8 mouse cellular contexts compared by ENCODE assay signal in genomic region chr2:156613541-156614257, GRCm38 (mm10). TPM values are rescaled to one million over a fixed set of nuclear protein-coding genes. Genes with fewer than 3 reads are reported as not detected.
DNase-seq lines count a peak whose midpoint lies in the region; ATAC-seq and TF ChIP-seq lines count a peak whose summit lies in the region.

Gene Dlgap4, plus strand, starts transcription at chr2:156613705.

- H3K79me2 ChIP-seq in liver, adult 2 months (ENCODE audit: control insufficient read depth, insufficient read depth, low read length): no peaks in the 10 kb centered on the region

- no peak within 1 kb of the TSS for H3K9ac ChIP-seq in liver, adult 2 months (ENCODE audit: low read depth, low read length)
- H3K9ac ChIP-seq in heart, embryonic 11.5 days (ENCODE audit: low read depth, low read length): peak within 1 kb of the TSS; percentile 52; the same call in 1 of the 2 replicates
- H3K9ac ChIP-seq in midbrain, embryonic 11.5 days (ENCODE audit: low read length): peak within 1 kb of the TSS; percentile 77

- no peak for ATAC-seq in activated CD4-positive, CD25-positive, alpha-beta regulatory T cell, adult 4 months
- peak; percentile 52; the same call in 1 of the 2 replicates for ATAC-seq in heart, embryonic 11.5 days (replicated peaks; ENCODE audit: insufficient number of reproducible peaks, low FRiP score, low TSS enrichment)
- peak; percentile 78 for ATAC-seq in midbrain, embryonic 11.5 days (ENCODE audit: low FRiP score)

- no peaks in the 10 kb centered on the region for H3K36me3 ChIP-seq in liver, adult 2 months (ENCODE audit: control insufficient read depth, insufficient read depth, low read length)
- H3K36me3 ChIP-seq in heart, embryonic 11.5 days (ENCODE audit: control insufficient read depth, insufficient read depth, low read length): no peaks in the 10 kb centered on the region
- H3K36me3 ChIP-seq in midbrain, embryonic 11.5 days (ENCODE audit: control insufficient read depth, insufficient read depth, low read length): no peaks in the 10 kb centered on the region

- TF ChIP-seq POLR2A in liver, adult 2 months (IDR thresholded peaks at IDR 0.05; ENCODE audit: extremely low read depth, insufficient read depth, low read length): no peak

- H3K27me3 ChIP-seq in liver, adult 2 months (ENCODE audit: control insufficient read depth, insufficient read depth, low read length): peaks cover 25% of the 10 kb centered on the region
- H3K27me3 ChIP-seq in heart, embryonic 11.5 days (ENCODE audit: control insufficient read depth, insufficient read depth, low read length): peaks cover 79% of the 10 kb centered on the region
- H3K27me3 ChIP-seq in midbrain, embryonic 11.5 days (ENCODE audit: control insufficient read depth, insufficient read depth, low read length): peaks cover 29% of the 10 kb centered on the region

- H3K9me3 ChIP-seq in heart, embryonic 11.5 days (replicated peaks; ENCODE audit: control insufficient read depth, low read length): no peaks in the 10 kb centered on the region
- no peaks in the 10 kb centered on the region for H3K9me3 ChIP-seq in midbrain, embryonic 11.5 days (ENCODE audit: control insufficient read depth, low read length)

- peak within 1 kb of the TSS; percentile 36; the same call in 1 of the 2 replicates for H3K4me3 ChIP-seq in liver, adult 2 months (ENCODE audit: insufficient read depth, low read depth, low read length)
- peak within 1 kb of the TSS; percentile 68 for H3K4me3 ChIP-seq in heart, embryonic 11.5 days (ENCODE audit: low read depth, low read length)
- peak within 1 kb of the TSS; percentile 69 for H3K4me3 ChIP-seq in midbrain, embryonic 11.5 days (ENCODE audit: low read depth, low read length)

- TF ChIP-seq CTCF in liver, adult 2 months (IDR thresholded peaks at IDR 0.05; ENCODE audit: low read depth, low read length): no peak

- 3% methylated on average over 85 of the region's 103 CpGs for WGBS in liver, adult 2 months
- WGBS in heart, embryonic 11.5 days (ENCODE audit: insufficient replicate concordance): 1% methylated on average over 95 of the region's 103 CpGs
- 2% methylated on average over 71 of the region's 103 CpGs for WGBS in midbrain, embryonic 11.5 days

- no peak within 1 kb of the TSS for H3K27ac ChIP-seq in liver, adult 2 months (replicated peaks; ENCODE audit: insufficient read depth, low read depth, low read length)
- H3K27ac ChIP-seq in heart, embryonic 11.5 days (ENCODE audit: low read depth, low read length): no peak within 1 kb of the TSS
- H3K27ac ChIP-seq in midbrain, embryonic 11.5 days (ENCODE audit: low read depth, low read length): no peak within 1 kb of the TSS

- H3K4me2 ChIP-seq in heart, embryonic 11.5 days: peak within 1 kb of the TSS; percentile 98
- H3K4me2 ChIP-seq in midbrain, embryonic 11.5 days: peak within 1 kb of the TSS; percentile 95

- H3K4me1 ChIP-seq in liver, adult 2 months (ENCODE audit: control insufficient read depth, insufficient read depth, low read length): no peaks in the 10 kb centered on the region
- peaks cover 6% of the 10 kb centered on the region for H3K4me1 ChIP-seq in heart, embryonic 11.5 days (ENCODE audit: control insufficient read depth, insufficient read depth, low read length)
- peaks cover 12% of the 10 kb centered on the region for H3K4me1 ChIP-seq in midbrain, embryonic 11.5 days (ENCODE audit: control insufficient read depth, insufficient read depth, low read length)

- no peak for DNase-seq in liver, adult 2 months (ENCODE audit: extremely low read depth, low read depth, low spot score)
- no peak for DNase-seq in liver
- peak; percentile 43 for DNase-seq in embryo, embryonic 9.5 days (ENCODE audit: extremely low spot score)
- DNase-seq in kidney, postnatal 4 days: peak; percentile 41 to 54
- DNase-seq in midbrain, embryonic 11.5 days (ENCODE audit: low spot score, missing footprints): peak; percentile 95
- no peak for DNase-seq in spleen, postnatal 10 days (ENCODE audit: low spot score in 2 of 2)

RNA-seq across cellular contexts. Expression of gene Dlgap4, which starts in this region (rescaled TPM):
- 3.2 and 4.0 TPM in 2 replicates for total RNA-seq in liver, adult 2 months (2014; rRNA removed)
- 13.9 and 22.8 TPM in 2 replicates for polyA plus RNA-seq in liver, adult 2 months (2012; rRNA removed)
- 10 to 100 TPM; 56.8 to 71.9 TPM for polyA plus RNA-seq in activated CD4-positive, CD25-positive, alpha-beta regulatory T cell, adult 4 months (2017; shearing (Covaris generic))
- 70.5 and 76.3 TPM in 2 replicates for polyA plus RNA-seq in heart, embryonic 11.5 days (2014; fragmentation: Nextera tagmentation; extraction: Ambion mirVana)
- 127 and 136 TPM in 2 replicates for polyA plus RNA-seq in midbrain, embryonic 11.5 days (2014; fragmentation: Nextera tagmentation; extraction: Ambion mirVana)

Comparison
In these comparisons a context has a peak if more than half of its experiments do, and no peak if none do; other contexts are left out.
1. DNase-seq: peak in embryo, embryonic 9.5 days (single experiment), kidney, postnatal 4 days (2 of 2) and midbrain, embryonic 11.5 days (single experiment); none in liver, adult 2 months (single experiment), liver (single experiment) and spleen, postnatal 10 days (0 of 2).
2. Peak in every context shown above with its lines, with median percentiles within 50 percentile points of each other: H3K4me3 ChIP-seq.